Mouse (Mus musculus) 3T3-L1 (cell line): ENCODE measurements at regions not wholly inside any gene's neighbourhood (a gene's known extent, or its start where the extent isn't known, plus 50 kb on each side); places are given as distances from the start of the nearest gene placed in this dataset.
A peak's percentile ranks its signal among the peaks of the same experiment; 100 is the strongest.

Experiments
- DNase-seq: peaks from one replicate; pipeline ENCODE4 v3.0.0-alpha.2; 2015; ENCODE audit warnings: low read depth, low spot score

GRCm38 (mm10) chr8:67018242-67018641 is 158.2 kb downstream of the Naf1 start:
- no peak for DNase-seq

- DNase-seq, result no peak
These were observed 172.8 kb downstream of the Naf1 start for GRCm38 (mm10) chr8:67032856-67033255.

- peak; percentile 57 for DNase-seq
These were observed 201.5 kb downstream of the Naf1 start for GRCm38 (mm10) chr8:67061506-67061905.

GRCm38 (mm10) chr8:67068036-67068721 is 208.2 kb downstream of the Naf1 start:
- no peak for DNase-seq

GRCm38 (mm10) chr8:67086215-67087010 is 226.4 kb downstream of the Naf1 start:
- DNase-seq, result no peak
